Mouse (Mus musculus) kidney, postnatal 25 days (tissue): ENCODE measurements around the gene Bnipl.

ENCODE experiments used
- DNase-seq, 2 experiments: peaks; one replicate each; pipeline ENCODE4 v3.0.0; 2021; ENCODE audit warnings: mixed read lengths in 2 of 2

The Bnipl gene

GRCm38 (mm10) chr3:95277149-95277551 is 26.2 kb upstream of the Bnipl start:
- DNase-seq = peak; percentile 35 to 64

- no peak for DNase-seq
Observed at GRCm38 (mm10) chr3:95276428-95276934, 25.5 kb upstream of the Bnipl start.

- DNase-seq = no peak
Observed at GRCm38 (mm10) chr3:95275161-95275560, 24.2 kb upstream of the Bnipl start.

- DNase-seq = peak in 1 of 2 experiments; percentile 28
Observed at GRCm38 (mm10) chr3:95274453-95274852, 23.5 kb upstream of the Bnipl start.

- peak in 1 of 2 experiments; percentile 30 for DNase-seq
Observed at GRCm38 (mm10) chr3:95273471-95273870, 22.5 kb upstream of the Bnipl start.

GRCm38 (mm10) chr3:95270766-95271364 is 19.9 kb upstream of the Bnipl start:
- DNase-seq = peak; percentile 28 to 33

GRCm38 (mm10) chr3:95269789-95270188 is 18.8 kb upstream of the Bnipl start:
- no peak for DNase-seq

- DNase-seq = peak; percentile 43 to 67
Observed at GRCm38 (mm10) chr3:95267855-95268254, 16.9 kb upstream of the Bnipl start.

GRCm38 (mm10) chr3:95266052-95266451 is 15.1 kb upstream of the Bnipl start:
- no peak for DNase-seq

GRCm38 (mm10) chr3:95264724-95265123 is 13.7 kb upstream of the Bnipl start:
- no peak for DNase-seq

GRCm38 (mm10) chr3:95263089-95263739 is 12.2 kb upstream of the Bnipl start:
- peak; percentile 93 to 94 for DNase-seq

- DNase-seq = no peak
Observed at GRCm38 (mm10) chr3:95261975-95262374, 11.0 kb upstream of the Bnipl start.

GRCm38 (mm10) chr3:95256931-95257330 is 5.9 kb upstream of the Bnipl start:
- DNase-seq = peak; percentile 28 to 74

- no peak for DNase-seq
Observed at GRCm38 (mm10) chr3:95250361-95250760, 632 bp downstream of the Bnipl start.

GRCm38 (mm10) chr3:95247660-95248336 is 3.2 kb downstream of the Bnipl start:
- DNase-seq = no peak

GRCm38 (mm10) chr3:95246465-95247231 is 4.3 kb downstream of the Bnipl start:
- DNase-seq = peak; percentile 58 to 71

- no peak for DNase-seq
Observed at GRCm38 (mm10) chr3:95243086-95243485, 7.9 kb downstream of the Bnipl start.

- no peak for DNase-seq
Observed at GRCm38 (mm10) chr3:95241498-95241897, 9.5 kb downstream of the Bnipl start, which contains the start of gene Gm128. TSS of gene Gm128 (minus strand) at chr3:95241598.

- peak in 1 of 2 experiments; percentile 57 for DNase-seq
Observed at GRCm38 (mm10) chr3:95240900-95241299, 10.1 kb downstream of the Bnipl start.

GRCm38 (mm10) chr3:95239971-95240370 is 11.0 kb downstream of the Bnipl start:
- peak; percentile 29 to 41 for DNase-seq

- DNase-seq = no peak
Observed at GRCm38 (mm10) chr3:95239022-95239421, 12.0 kb downstream of the Bnipl start.

GRCm38 (mm10) chr3:95237541-95238099 is 13.4 kb downstream of the Bnipl start:
- DNase-seq = no peak
